Mouse (Mus musculus): ENCODE measurements around the gene Gm21974. TPM values are rescaled to one million over a fixed set of nuclear protein-coding genes. Genes with fewer than 3 reads are reported as not detected.
"Not testable (repeated sequence)": the region's sequence is repeated elsewhere in the genome, so short reads cannot be mapped to it uniquely, and the experiment has no call there.

Gm21974 gene
- polyA plus RNA-seq, 1 experiment from 2014 or later: not detected

DNA sequence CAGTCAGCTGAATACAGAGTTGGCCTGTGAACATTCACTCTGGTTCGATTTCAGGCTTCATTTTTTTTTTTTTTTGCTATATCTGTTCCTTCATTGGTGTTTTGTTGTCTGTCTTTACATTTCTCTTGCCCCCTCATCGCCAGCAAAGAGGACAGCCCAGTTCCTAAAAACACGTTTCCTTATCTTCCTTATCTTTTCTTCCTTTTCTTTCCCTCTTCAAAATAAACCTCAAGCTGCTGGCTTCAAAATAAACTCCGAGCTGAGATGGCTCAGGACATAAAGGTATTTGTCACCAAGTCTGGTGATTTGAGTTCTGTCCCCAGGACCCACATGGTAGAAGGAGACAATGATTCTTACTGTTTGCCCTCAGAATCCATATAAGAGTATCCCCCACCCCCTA is 17.7 kb upstream of the Gm21974 start:
- ATAC-seq (ENCODE audit: extremely low read depth, insufficient number of reproducible peaks, low FRiP score, low TSS enrichment): no peak
- 8% methylated on average over 4 of the region's 4 CpGs for WGBS
- Histone ChIP-seq H3K36me3 (peaks cover 56% of the 10 kb centered on the region), H3K4me1 (peaks cover 14% of the 10 kb centered on the region), H3K27ac (replicated peaks) (0 out of 2 replicates have a peak overlapping the region, but pooled peaks have one; percentile 87), H3K4me2 (peak overlapping the region; percentile 78), H3K9me3 (no peaks in the 10 kb centered on the region), H3K27me3 (replicated peaks) (no peaks in the 10 kb centered on the region), H3K9ac (peak overlapping the region; percentile 89), H3K4me3 (peak overlapping the region; percentile 88)

DNA sequence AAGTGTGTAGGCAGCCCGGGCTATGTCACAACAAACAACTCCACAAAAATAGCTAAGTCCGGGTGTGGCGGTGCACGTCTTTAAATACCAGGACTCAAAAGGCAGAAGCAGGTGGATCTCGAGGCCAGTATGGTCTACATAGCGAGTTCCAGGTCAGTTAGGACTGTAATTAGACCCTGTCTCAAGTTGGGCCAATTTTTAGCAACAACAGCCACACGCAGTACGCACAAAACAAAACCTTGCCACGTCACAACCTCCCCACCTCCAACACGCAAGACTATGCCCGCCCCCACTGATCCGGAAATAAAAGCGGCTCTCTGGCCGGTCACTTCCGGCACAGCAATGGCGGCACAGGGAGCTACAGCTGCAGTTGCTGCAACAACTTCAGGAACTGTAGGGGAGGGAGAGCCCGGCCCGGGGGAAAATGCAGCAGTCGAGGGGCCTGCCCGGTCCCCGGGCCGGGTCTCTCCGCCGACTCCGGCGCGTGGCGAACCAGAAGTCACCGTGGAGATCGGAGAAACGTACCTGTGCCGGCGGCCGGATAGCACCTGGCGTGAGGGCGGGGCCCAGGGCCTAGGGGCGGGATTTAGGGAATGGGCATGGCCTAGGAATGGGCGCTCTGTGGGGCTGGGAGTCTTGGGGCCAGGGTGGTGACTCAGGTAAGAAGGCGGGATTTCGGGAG is 17.1 kb upstream of the Gm21974 start, which contains the start of gene Kat8:
Gene Kat8, plus strand, starts transcription at position 327 of the 682 bp plus-strand sequence.
- ATAC-seq (ENCODE audit: extremely low read depth, insufficient number of reproducible peaks, low FRiP score, low TSS enrichment): peak; percentile 92
- peak within 1 kb of the TSS; percentile 78 for H3K4me2 ChIP-seq
- peak within 1 kb of the TSS; percentile 88 for H3K4me3 ChIP-seq
- WGBS: 1% methylated on average over 40 of the region's 40 CpGs
- H3K27me3 ChIP-seq (replicated peaks): no peaks in the 10 kb centered on the region
- peaks cover 58% of the 10 kb centered on the region for H3K36me3 ChIP-seq
- peak within 1 kb of the TSS; percentile 87 for H3K27ac ChIP-seq (replicated peaks)
- peak within 1 kb of the TSS; percentile 89 for H3K9ac ChIP-seq
- H3K4me1 ChIP-seq: peaks cover 14% of the 10 kb centered on the region
- no peaks in the 10 kb centered on the region for H3K9me3 ChIP-seq

DNA sequence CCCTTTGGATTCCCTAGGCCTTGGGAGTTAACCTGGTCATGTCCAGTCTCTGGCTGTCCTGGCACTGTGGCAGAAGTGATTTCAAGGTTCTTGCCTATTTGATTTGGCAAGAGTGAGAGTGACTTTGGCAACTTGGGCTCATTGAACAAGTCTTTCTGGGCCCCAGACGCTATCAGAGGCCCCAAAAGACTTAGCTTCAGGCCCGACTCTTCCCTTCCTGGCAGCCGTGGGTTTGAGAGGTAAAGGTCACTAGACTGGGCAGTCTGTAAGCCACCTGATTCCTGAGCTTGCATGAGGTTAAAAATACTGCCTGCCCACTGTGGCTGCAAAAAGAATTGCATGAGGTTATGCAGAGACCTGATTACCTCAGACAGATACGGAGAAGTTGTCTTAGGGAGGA is 13.4 kb upstream of the Gm21974 start:
- Histone ChIP-seq H3K27me3 (replicated peaks) (no peaks in the 10 kb centered on the region), H3K9me3 (no peaks in the 10 kb centered on the region), H3K4me1 (peaks cover 26% of the 10 kb centered on the region), H3K36me3 (peaks cover 53% of the 10 kb centered on the region), H3K4me2 (no peak overlapping the region), H3K9ac (no peak overlapping the region), H3K4me3 (no peak overlapping the region), H3K27ac (replicated peaks) (no peak overlapping the region)
- 87% methylated on average over 4 of the region's 4 CpGs for WGBS
- ATAC-seq (ENCODE audit: extremely low read depth, insufficient number of reproducible peaks, low FRiP score, low TSS enrichment): no peak

DNA sequence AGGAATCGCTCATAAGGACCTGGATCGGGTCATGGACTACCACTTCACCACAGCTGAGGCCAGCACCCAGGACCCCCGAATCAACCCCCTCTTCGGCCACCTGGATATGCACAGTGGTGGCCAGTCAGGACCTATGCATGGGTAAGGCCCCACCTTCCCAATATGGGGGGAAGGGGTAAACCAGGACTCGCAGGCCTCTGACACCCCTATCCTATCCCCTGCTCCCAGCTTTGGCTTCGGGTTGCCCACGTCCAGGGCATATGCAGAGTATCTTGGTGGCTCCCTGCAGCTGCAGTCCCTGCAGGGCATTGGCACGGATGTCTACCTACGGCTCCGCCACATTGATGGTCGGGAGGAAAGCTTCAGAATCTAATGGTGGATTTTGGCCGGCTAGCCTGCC is 12.7 kb upstream of the Gm21974 start:
- H3K9me3 ChIP-seq: no peaks in the 10 kb centered on the region
- WGBS: 88% methylated on average over 12 of the region's 12 CpGs

DNA sequence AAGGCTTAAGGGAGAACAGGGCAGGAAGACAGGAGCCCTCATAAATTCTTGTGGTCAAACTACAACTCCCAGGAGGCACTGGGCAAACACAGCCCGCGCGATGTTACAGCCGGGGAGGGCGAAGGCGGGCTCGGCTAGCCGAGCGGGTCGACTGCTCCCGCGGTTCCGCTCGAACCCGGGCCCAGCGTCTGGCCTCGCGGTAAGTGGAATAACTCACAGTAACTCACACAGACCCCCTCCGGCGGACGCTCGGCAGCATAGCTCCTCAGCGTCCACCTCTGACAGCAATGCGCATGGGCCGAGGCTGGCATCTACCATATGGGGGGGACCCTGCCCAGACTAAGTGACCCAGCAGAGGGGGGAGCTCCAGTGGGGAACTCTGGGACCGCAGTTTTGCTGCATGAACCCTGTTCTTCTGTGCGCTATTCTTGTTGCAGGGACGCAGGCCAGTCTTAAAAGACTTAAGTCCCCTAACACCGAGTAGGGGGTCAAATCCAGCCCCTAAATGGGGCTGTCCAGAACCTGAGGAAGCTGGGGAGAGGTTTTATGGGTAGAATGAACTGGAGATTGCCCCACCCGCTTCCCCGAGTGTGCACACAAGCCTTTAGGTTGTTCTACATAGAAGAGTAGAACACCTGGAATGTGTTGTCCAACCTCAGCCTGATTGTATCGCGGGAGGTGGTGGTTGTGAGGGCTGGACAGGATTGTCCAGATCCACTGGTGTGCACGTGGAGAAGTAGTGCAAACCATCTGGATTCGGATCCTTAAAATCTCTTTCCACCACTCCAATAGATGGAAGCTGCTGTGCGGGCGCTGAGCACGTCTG is 8.9 kb upstream of the Gm21974 start, which contains the start of gene Bckdk:
Gene Bckdk, plus strand, starts transcription at position 112 of the 826 bp plus-strand sequence.
- peak within 1 kb of the TSS; percentile 87 for H3K4me3 ChIP-seq
- WGBS: 7% methylated on average over 38 of the region's 38 CpGs
- H3K9ac ChIP-seq: peak within 1 kb of the TSS; percentile 97
- no peaks in the 10 kb centered on the region for H3K9me3 ChIP-seq
- peaks cover 42% of the 10 kb centered on the region for H3K36me3 ChIP-seq
- no peaks in the 10 kb centered on the region; the same call in 1 of the 2 replicates for H3K27me3 ChIP-seq (replicated peaks)
- H3K27ac ChIP-seq (replicated peaks): peak within 1 kb of the TSS; percentile 87
- peaks cover 22% of the 10 kb centered on the region for H3K4me1 ChIP-seq
- peak; percentile 65 for ATAC-seq (ENCODE audit: extremely low read depth, insufficient number of reproducible peaks, low FRiP score, low TSS enrichment)
- H3K4me2 ChIP-seq: peak within 1 kb of the TSS; percentile 74

More for the DNA sequence above, 12.7 kb upstream of the Gm21974 start:
- Histone ChIP-seq H3K4me2 (no peak overlapping the region), H3K27ac (replicated peaks) (no peak overlapping the region), H3K27me3 (replicated peaks) (no peaks in the 10 kb centered on the region), H3K4me3 (no peak overlapping the region), H3K4me1 (peaks cover 20% of the 10 kb centered on the region), H3K36me3 (peaks cover 53% of the 10 kb centered on the region), H3K9ac (no peak overlapping the region)
- ATAC-seq (ENCODE audit: extremely low read depth, insufficient number of reproducible peaks, low FRiP score, low TSS enrichment): no peak

DNA sequence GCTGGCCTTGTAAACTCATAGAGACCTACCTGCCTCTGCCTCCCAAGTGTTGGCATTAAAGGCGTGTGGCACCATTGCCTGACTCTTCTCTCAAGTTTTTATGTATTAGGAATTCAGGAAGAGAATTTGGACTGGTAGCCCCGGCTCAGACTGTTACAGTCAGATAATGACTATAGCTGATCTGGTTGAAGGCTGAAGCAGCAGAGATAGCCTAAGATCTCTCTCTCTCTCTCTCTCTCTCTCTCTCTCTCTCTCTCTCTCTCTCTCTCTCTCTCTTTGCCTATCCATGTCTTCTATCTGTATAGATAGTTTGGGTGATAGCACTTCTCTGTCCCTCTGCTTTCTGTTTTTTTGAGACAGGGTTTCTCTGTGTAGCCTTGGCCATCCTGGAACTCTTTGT is 6.5 kb upstream of the Gm21974 start:
- WGBS: 59% methylated on average over 2 of the region's 2 CpGs
- ATAC-seq (ENCODE audit: extremely low read depth, insufficient number of reproducible peaks, low FRiP score, low TSS enrichment): no peak
- Histone ChIP-seq H3K36me3 (peaks cover 18% of the 10 kb centered on the region), H3K9me3 (no peaks in the 10 kb centered on the region), H3K27me3 (replicated peaks) (no peaks in the 10 kb centered on the region; the same call in 1 of the 2 replicates), H3K4me1 (peaks cover 25% of the 10 kb centered on the region), H3K4me2 (no peak overlapping the region), H3K27ac (replicated peaks) (no peak overlapping the region), H3K4me3 (no peak overlapping the region), H3K9ac (no peak overlapping the region)

DNA sequence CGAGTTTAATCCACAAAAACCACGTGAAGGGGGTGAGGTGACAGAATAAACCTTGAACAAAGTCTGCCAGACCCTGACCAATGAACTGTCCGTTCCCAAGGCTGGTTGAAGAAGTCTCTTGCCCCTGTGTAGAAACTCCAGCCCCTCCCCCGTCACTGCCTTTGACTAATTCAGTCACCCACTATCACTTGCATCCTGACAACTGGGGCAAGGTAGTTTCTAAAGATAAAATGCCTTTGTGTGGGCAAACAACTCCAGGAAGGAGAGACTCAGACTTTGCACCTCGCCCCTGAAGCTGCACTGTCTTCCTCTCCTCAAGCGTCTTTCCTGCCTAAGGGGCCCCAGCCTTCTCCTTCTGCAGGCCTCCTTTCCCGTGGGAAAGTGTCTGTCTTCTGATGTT is 4.7 kb upstream of the Gm21974 start:
- H3K4me1 ChIP-seq: peaks cover 25% of the 10 kb centered on the region
- 27% methylated on average over 7 of the region's 7 CpGs for WGBS
- H3K9ac ChIP-seq: no peak overlapping the region
- no peaks in the 10 kb centered on the region; the same call in 1 of the 2 replicates for H3K27me3 ChIP-seq (replicated peaks)
- no peak overlapping the region for H3K4me2 ChIP-seq
- H3K36me3 ChIP-seq: no peaks in the 10 kb centered on the region
- H3K9me3 ChIP-seq: no peaks in the 10 kb centered on the region
- no peak overlapping the region for H3K27ac ChIP-seq (replicated peaks)
- H3K4me3 ChIP-seq: no peak overlapping the region
- no peak for ATAC-seq (ENCODE audit: extremely low read depth, insufficient number of reproducible peaks, low FRiP score, low TSS enrichment)

DNA sequence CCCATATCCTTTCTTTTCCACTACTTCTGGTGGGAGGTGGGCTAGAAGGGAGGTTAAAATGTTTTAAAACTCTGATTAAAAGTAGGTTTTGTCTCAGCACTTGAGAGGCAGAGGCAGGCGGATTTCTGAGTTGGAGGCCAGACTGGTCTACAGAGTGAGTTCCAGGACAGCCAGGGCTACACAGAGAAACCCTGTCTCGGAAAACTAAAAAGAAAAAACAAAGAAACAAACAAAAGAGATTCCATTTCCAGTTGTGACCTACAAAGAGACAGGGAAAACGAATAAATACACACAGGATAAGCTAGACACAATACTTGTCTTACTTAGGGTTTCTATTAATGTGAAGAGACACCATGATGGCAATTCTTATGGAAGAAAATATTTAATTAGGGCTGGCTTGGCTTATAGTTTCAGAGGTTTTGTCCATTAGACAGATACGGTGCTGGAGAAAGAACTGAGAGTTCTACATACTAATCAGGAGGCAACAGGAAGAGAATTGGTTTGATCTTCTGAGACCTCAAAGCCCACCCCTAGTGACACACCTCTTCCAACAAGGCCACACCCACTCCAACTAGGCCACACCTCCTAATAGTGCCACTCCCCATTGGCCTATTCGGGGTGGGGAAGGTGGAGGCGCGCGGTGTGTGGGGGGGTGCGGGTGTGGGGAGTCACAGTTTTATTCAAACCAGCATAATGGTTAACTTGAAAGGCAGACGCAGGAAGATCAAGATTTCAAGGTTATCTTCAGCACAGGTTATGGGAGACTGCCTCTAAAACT is 3.1 kb upstream of the Gm21974 start:
- no peak overlapping the region for H3K4me3 ChIP-seq

DNA sequence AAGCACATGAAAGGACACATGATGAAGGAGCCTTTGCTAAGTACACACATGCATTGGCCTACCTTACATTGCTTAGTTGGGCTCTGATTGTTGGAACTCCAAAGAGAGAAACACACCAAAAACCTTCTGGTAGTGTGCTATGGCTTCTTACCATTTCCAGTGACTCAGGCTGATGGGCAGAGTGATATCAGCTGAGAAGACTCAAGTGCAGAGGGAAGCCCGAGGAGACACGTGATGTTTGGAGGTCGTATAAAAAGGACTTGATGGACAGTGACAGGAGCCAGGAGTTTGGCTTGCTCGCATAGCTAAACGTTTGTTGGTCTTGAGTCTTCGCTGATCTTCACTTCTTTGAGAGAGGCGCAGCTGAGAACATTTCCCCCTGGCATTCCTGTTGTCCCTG is 2.3 kb upstream of the Gm21974 start:
- Histone ChIP-seq H3K4me3 (no peak overlapping the region), H3K27me3 (replicated peaks) (no peaks in the 10 kb centered on the region; the same call in 1 of the 2 replicates), H3K4me1 (peaks cover 27% of the 10 kb centered on the region), H3K9me3 (no peaks in the 10 kb centered on the region), H3K9ac (no peak overlapping the region), H3K4me2 (no peak overlapping the region), H3K27ac (replicated peaks) (no peak overlapping the region), H3K36me3 (peaks cover 13% of the 10 kb centered on the region)
- ATAC-seq (ENCODE audit: extremely low read depth, insufficient number of reproducible peaks, low FRiP score, low TSS enrichment): no peak
- 83% methylated on average over 7 of the region's 7 CpGs for WGBS

More for the DNA sequence above, 3.1 kb upstream of the Gm21974 start:
- WGBS: 33% methylated on average over 10 of the region's 10 CpGs
- Histone ChIP-seq H3K4me1 (peaks cover 27% of the 10 kb centered on the region), H3K27ac (replicated peaks) (no peak overlapping the region), H3K36me3 (peaks cover 5% of the 10 kb centered on the region), H3K9ac (no peak overlapping the region), H3K9me3 (no peaks in the 10 kb centered on the region), H3K4me2 (no peak overlapping the region), H3K27me3 (replicated peaks) (no peaks in the 10 kb centered on the region; the same call in 1 of the 2 replicates)
- ATAC-seq (ENCODE audit: extremely low read depth, insufficient number of reproducible peaks, low FRiP score, low TSS enrichment): no peak

DNA sequence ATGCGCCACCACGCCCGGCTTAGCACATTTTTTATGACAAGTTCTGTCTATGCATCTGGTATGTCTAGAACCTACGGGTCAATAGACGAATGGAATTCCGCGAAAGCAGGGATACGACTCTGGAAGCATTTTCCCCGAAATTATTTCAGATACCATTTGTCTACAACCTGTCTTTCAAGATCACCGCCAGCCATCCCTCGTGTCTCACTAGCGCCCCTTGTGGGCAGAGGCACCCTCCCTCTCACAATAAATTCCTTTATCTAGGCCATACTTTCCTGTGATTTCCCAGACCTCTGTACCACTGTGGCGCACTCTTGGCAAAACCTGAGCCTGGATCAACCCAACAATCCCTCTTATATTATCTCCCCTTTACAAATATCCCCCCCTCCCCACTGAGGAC is 1.1 kb upstream of the Gm21974 start:
- H3K36me3 ChIP-seq: peaks cover 24% of the 10 kb centered on the region
- H3K9ac ChIP-seq: no peak overlapping the region
- ATAC-seq (ENCODE audit: extremely low read depth, insufficient number of reproducible peaks, low FRiP score, low TSS enrichment): no peak
- no peak overlapping the region for H3K27ac ChIP-seq (replicated peaks)
- H3K4me2 ChIP-seq: peak overlapping the region; percentile 87; the same call in 1 of the 2 replicates
- peaks cover 27% of the 10 kb centered on the region for H3K4me1 ChIP-seq
- H3K9me3 ChIP-seq: no peaks in the 10 kb centered on the region
- H3K4me3 ChIP-seq: no peak overlapping the region
- WGBS: 52% methylated on average over 13 of the region's 13 CpGs
- no peaks in the 10 kb centered on the region; the same call in 1 of the 2 replicates for H3K27me3 ChIP-seq (replicated peaks)

DNA sequence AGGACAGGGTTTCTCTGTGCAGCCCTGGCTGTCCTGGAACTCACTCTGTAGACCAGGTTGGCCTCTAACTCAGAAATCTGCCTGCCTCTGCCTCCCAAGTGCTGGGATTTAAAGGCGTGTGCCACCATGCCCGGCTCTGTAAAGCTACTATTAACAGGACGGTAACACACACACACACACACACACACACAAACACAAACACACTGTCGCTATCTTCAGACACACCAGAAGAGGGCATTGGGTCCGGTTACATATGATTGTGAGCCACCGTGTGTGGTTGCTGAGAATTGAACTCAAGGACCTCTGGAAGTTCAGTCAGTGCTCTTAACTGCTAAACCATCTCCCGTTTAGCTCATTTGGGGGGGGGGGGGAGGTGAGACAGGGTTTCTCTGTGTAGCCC is 637 bp upstream of the Gm21974 start:
- ATAC-seq (ENCODE audit: extremely low read depth, insufficient number of reproducible peaks, low FRiP score, low TSS enrichment); H3K9ac ChIP-seq; H3K9me3 ChIP-seq; H3K27me3 ChIP-seq (replicated peaks): not testable (repeated sequence)
- peak overlapping the region; percentile 66 for H3K27ac ChIP-seq (replicated peaks)
- H3K4me2 ChIP-seq: peak overlapping the region; percentile 87
- peak overlapping the region; percentile 71 for H3K4me3 ChIP-seq
- WGBS: 64% methylated on average over 7 of the region's 7 CpGs
- H3K36me3 ChIP-seq: peaks cover 27% of the 10 kb centered on the region
- H3K4me1 ChIP-seq: peaks cover 27% of the 10 kb centered on the region
